Mouse (Mus musculus) brown adipose tissue, adult 24 weeks (tissue): ENCODE results near the gene Pabpc4. TPM values are rescaled to one million over a fixed set of nuclear protein-coding genes. Genes with fewer than 3 reads are reported as not detected.
A peak's percentile ranks its signal among the peaks of the same experiment; 100 is the strongest.

Experiments
- H3K27ac ChIP-seq: fragments of 200-500 bp; replicated peaks from 2 replicates; pipeline ENCODE4 v1.5.1; 2012; ENCODE audit warnings: low read depth, mild to moderate bottlenecking, low read length
- H3K4me1 ChIP-seq: fragments of 200-500 bp; 2 replicates; pipeline ENCODE4 v1.6.1; 2012; ENCODE audit warnings: low read length, mixed read lengths; ENCODE audit not compliant: control insufficient read depth, insufficient read depth, insufficient read length
- H3K4me3 ChIP-seq: fragments of 200-500 bp; 2 replicates; pipeline ENCODE4 v1.5.1; 2012; ENCODE audit warnings: low read depth, mild to moderate bottlenecking, low read length, moderate library complexity; ENCODE audit not compliant: insufficient read depth
- polyA plus RNA-seq: library from polyadenylated mRNA; stranded (reverse); fragments of >200 nt; gene quantifications from 2 replicates; pipeline ENCODE4 v1.2.4, GENCODE M21; 2012; ENCODE audit not compliant: missing spikeins, insufficient read depth, insufficient read length

Gene Pabpc4
- polyA plus RNA-seq, 1 experiment, result 52.1 TPM

DNA sequence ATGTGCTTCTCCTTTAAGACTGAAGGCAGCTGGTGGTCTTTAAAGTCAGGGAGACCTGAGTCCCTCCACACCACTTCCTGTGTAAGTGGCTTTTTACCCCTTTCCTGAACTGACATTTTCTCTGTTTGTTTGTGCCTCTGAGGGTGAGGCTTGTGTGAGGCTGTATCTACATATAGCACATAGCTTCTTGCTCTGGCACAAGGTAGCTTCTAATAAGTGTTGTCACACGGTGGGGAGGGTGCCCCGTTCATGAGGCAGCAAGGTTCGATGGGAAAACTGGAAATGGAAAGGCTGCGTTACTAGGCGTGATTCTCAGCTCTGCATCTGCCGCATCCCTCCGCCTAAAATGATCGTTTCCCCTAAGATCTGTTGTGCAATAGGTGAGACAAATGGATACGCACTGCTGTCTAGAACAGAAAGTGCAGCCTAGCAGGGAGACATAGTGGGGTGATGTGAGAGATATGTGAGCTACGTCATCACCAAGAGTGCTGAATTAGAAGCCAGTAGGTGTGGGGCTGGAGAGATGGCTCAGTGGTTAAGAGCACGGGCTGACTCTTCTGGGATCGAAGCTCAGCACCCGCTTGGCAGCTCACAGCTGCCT, 25.6 kb upstream of the Pabpc4 start:
- H3K4me3 ChIP-seq, result peak overlapping the region; percentile 28
- peak overlapping the region; percentile 58 for H3K27ac ChIP-seq
- peaks cover 24% of the 10 kb centered on the region for H3K4me1 ChIP-seq

DNA sequence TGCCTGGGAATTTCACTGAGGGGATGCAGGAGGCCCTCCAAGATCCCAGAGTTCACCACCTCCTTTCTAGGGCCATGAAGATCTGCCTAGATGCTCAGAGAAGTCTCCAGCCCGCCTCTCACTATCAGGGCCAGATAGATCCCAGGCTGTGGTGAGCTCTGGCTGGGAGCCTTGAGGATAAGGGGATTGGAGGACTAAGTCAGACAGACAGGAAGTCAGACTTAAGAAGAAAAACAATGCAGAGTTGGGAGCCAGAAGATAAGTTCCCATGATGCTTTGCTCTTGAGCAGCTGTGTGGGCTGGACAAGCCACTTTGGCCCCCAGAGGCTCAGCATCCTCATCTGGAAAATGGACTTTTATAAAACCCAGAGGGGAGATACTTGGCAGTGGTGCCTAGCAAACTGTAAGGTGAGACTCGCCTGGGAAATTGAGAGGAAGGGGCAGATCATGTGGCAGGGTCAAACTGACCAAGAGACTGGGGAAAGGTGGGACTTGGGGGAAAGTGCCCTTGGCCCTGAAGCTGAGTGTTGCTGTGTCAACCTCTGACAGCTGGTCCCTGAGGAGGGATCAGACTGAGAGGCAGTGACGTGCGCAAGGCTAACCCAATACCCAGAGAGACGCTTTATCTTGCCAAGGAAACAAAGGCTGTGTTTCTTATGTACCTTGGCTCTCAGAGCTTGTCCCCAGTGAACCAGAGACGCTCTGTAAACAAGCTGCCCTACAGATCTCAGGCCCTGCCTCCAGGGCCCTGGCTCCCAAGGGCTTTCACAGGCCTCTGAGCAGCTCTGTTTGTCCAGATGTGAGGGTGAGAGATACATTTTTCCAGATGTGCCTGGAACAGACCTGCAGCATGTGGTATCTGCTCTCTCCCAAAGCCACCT, 24.5 kb upstream of the Pabpc4 start:
- Histone ChIP-seq H3K4me3 (no peak overlapping the region), H3K27ac (peak overlapping the region; percentile 75), H3K4me1 (peaks cover 24% of the 10 kb centered on the region)

DNA sequence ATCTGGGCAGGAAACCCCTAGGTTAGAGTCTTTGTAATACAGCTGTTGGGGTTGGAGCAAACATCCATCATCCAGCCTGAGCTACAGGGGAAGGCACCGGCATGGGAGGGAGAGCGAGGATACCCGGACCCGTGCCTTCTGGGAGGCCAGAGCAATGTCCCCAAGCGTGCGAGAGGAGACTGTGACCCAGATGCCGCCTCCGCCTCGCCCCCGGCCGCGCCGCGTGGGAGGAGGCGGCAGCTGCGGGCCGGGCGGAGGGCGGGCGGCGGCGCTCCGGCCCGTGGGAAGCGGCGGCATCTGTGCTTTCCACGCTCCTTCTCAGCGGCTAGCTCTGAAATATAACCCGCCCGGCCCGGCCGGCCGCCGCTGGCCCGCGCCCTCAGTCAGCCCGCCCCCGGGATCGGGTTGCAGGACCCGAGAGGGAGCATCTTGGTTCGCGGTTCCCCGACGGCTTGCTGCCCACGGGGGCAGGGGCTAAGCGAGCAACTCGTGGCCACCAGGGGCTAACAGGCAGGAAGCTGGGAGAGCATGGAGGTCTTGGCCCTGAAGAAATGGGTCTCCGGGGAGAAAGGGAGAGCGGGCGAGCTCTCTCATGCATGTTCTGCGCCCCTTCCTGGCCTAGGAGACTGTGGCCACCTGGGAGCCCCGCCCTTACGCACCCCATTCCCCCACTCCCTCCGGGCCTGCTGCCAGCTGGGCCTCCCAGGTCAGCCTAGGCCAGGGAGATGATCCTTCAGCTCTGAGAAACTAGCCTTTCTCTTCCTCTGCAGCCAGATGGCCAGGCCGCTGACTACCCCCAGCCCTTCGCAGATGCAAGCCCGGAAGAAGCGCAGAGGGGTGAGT, 22.6 kb upstream of the Pabpc4 start:
- Histone ChIP-seq H3K27ac (peak overlapping the region; percentile 75), H3K4me3 (peak overlapping the region; percentile 29), H3K4me1 (peaks cover 22% of the 10 kb centered on the region)

DNA sequence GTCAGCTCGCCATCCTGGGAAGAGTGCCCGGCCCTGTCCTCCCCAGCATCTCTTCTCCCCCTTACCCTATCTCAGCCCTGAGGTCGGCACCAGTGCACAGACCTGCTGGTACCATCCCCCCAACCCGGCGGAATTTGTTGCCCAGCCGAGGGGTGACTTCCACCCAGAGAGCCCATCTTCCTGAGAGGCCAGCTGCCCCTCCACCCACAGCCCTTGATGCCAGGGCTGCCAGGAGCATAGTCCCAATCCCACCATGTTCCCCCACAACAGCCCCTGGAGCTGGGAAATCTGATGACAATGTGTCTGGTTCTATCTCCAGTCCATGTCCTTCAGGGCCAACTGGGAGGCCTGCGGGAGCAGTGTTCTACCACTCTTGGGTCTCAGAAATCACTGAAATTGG, 15.9 kb upstream of the Pabpc4 start:
- peak overlapping the region; percentile 20; the same call in 1 of the 2 replicates for H3K27ac ChIP-seq
- H3K4me1 ChIP-seq, result peaks cover 11% of the 10 kb centered on the region; the same call in 1 of the 2 replicates
- H3K4me3 ChIP-seq, result no peak overlapping the region

DNA sequence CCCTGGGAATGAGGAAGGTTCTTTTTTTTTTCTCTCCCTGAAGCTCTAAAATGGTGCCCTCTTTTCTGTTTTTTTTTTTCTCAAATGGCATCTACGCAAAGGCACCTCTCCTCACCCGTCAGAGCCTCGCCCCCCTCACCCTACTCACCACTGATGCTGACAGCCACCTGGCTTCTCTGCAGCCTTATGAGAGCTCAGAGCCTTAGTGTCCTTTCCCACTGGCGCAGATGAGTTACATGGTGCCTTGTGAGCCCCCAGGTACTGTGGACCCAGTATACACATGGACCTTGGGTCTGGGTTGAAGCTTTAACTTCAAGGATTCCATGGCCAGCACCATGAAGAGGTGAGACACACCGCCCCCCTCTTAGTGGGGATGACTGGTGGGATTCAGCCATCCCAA, 15.5 kb upstream of the Pabpc4 start:
- H3K4me1 ChIP-seq, result peaks cover 11% of the 10 kb centered on the region; the same call in 1 of the 2 replicates
- H3K27ac ChIP-seq, result peak overlapping the region; percentile 69
- H3K4me3 ChIP-seq, result no peak overlapping the region

DNA sequence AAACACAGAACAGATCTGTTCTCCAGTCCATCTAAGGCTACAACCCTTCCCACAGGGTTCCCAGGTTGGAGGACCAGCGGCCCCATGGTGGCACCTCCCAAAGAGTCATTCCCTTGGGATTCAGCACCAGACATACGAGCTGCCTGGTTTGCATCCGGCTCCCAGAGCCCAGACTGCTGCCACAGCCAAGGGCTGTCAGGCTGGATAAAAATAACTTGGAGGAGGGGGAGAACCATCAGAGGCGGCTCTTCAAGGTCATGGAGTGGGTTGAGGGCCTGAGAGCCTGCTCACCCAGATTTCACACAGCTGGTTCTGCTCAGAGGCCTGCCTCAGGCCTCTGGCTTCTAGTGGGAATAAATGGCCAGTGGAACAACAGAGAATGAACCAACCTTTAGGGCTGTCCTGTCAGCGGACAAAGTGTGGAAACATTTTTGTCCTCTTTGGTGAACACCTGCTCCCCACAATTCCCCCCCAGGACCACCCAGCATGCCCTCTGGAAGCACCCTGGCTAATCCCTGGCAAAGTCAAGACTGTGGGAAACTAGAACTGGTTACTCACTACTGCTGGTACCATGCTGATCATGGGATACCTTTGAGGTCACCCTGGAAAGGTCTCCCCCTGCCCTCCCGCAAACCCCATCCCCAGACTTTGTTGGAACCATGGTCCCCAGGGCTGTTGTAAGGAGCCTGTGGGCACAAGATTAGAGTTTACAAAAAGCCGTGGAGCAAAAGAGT, 14.8 kb upstream of the Pabpc4 start:
- H3K27ac ChIP-seq, result peak overlapping the region; percentile 98

DNA sequence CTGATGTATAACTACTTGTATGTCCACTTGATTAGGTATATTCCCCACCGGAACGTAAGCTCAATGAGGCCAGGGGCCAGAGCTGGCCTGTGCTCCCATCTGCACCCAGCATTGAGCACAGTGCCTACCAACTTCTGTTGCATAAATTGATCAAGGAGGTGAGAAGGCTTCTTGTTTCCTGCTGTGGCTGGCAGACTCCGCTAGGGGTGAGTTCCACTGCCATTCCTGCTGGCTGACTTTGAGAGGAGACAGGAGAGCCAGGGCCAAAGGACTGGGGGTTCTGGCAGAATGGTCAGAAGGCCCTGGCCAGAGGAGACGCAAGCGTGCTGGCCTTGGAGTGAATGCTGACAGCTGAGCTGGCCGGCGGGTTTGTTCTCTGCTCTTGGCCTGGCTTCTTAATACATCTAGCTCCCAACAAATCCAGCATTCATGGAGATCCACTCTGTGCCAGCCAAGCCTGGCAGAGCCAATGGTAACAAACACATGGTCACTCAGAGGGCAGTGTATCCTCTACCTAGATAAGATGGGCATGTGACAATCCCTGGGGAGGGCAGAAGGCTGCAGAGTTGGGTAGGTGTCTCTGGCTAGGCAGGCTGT, 13.1 kb upstream of the Pabpc4 start:
- H3K27ac ChIP-seq, result peak overlapping the region; percentile 98
- H3K4me3 ChIP-seq, result no peak overlapping the region

More for the DNA sequence above, 14.8 kb upstream of the Pabpc4 start:
- H3K4me1 ChIP-seq, result peaks cover 11% of the 10 kb centered on the region; the same call in 1 of the 2 replicates
- H3K4me3 ChIP-seq, result no peak overlapping the region

DNA sequence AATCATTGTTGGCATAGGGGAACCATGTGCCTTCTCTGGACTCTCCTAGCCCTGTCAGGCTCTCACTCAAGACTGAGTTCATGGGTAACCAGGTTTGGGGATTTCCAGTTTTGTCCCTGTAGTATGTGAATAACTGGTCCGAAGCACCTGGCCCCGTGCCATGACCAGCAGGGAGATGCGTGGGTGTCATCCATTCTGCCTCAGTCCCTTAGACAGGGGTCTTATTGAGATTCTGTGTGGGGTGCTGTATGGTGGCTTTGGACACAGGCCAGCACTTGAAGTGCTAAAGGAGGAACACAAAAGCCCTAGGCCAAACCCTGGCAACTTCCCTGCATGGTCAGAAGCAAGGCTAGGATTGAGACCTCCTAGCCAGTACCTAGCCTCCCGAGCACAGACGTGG, 9.9 kb upstream of the Pabpc4 start:
- Histone ChIP-seq H3K27ac (no peak overlapping the region), H3K4me1 (peaks cover 9% of the 10 kb centered on the region; the same call in 1 of the 2 replicates), H3K4me3 (no peak overlapping the region)

More for the DNA sequence above, 13.1 kb upstream of the Pabpc4 start:
- H3K4me1 ChIP-seq, result peaks cover 11% of the 10 kb centered on the region; the same call in 1 of the 2 replicates

DNA sequence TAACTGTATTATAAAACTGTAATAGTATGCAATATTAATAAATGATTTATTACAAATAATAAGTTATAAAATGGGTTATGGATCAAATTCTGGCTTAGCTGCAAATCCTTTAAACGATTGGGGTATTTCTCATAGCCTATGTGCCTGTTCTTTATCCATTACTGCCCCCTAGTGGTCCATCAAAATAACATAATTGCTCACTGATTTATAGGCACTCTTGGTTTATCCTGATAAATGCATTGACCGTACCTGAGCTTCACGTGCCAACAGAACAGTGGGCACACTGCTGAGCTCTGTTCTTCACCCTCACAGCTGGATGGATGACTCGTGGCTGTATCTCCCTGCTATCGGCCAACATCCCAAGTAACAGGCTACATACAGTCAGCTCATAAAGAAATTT, 7.5 kb upstream of the Pabpc4 start:
- no peaks in the 10 kb centered on the region for H3K4me1 ChIP-seq
- H3K4me3 ChIP-seq, result no peak overlapping the region
- H3K27ac ChIP-seq, result no peak overlapping the region

DNA sequence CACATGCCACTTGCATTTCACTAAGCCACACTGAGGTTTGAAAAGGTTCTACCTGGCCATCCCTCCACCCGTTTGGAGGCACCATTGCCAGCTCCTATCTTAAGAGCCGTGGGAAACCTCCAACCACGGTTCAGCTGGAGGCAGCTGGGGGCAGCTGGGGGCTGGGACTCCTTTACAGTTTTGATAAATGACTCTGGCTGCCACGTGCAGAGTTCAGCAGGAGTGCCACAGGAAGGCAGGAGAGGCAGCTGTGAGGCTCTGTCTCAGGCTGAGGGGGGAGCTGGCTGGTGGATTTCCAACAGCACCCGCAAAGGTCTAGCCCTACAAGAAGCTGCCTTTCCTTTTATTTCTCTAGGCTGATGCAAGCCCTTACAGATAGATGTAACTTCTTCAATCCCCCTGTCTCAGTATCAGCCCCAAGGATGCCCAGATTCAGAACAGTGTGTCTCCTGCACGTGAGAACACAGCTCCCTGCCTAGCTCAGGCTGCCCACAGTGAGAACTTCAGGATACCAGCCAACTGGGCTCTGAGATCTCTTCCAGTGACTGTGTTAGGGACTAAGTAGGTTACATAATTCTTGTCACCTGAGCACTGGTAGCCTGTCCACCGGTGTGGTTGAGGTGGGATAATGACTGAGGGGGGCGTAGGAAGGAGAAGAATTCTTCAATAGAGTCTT, 1.9 kb upstream of the Pabpc4 start:
- Histone ChIP-seq H3K27ac (no peak overlapping the region), H3K4me3 (no peak overlapping the region), H3K4me1 (no peaks in the 10 kb centered on the region)

DNA sequence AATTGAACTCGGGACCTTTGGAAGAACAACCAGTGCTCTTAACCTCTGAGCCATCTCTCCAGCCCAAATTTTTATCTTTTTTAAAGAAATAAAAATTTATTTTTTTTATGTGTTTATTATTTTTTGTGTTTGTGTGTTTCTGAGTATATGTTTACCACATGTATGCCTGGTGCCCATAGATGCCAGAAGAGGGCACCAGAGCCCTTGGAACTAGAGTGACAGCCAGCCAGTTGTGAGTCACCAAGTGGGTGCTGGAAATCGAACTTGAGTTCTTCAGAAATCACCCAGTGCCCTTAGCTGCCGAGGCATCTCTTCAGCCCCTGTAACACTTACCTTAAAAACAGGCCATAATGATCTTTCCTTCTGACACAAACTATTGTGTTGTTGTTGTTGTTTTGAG, 8.9 kb downstream of the Pabpc4 start:
- no peak overlapping the region for H3K27ac ChIP-seq
- H3K4me3 ChIP-seq, result no peak overlapping the region
- H3K4me1 ChIP-seq, result no peaks in the 10 kb centered on the region

DNA sequence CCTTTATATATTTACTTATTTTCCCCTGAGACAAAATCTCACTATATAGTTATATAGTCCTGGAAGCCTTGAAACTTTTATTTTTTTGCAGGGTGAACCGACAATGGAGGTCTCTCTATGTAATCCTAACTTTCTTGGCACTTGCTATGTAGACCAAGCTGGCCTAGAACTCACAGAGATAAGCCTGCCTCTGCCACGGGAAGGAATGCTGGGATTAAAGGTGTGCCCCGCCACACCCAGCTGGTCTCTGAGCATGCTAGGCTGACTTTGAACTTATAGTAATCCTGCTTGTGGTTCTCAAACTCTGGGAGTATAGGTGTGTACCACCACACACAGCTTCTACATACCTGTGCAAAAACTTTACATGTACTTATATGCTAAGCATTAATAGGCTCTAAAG, 18.0 kb downstream of the Pabpc4 start:
- no peak overlapping the region for H3K27ac ChIP-seq
- H3K4me3 ChIP-seq, result no peak overlapping the region
- H3K4me1 ChIP-seq, result peaks cover 6% of the 10 kb centered on the region; the same call in 1 of the 2 replicates

DNA sequence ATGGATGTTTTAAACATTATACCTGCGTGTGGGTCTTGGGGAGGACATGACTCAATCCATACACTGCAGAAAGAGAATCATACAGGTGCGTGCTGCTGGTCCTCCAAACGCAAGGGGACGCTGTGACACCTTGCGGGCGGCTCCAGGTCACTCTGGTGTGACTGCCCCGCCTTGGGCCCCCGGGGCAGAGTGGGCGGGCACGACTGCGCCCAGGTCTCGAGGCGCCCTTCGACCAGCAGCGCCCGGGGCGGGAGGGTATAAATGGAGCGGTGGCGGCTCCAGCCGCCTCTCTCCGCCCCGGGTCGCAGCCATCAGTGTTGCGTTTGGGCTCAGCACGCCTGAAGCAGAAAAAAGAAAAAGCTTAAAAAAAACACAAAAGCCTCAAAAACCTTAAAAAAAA, 20.3 kb downstream of the Pabpc4 start:
- Histone ChIP-seq H3K4me3 (peak overlapping the region; percentile 66), H3K4me1 (peaks cover 9% of the 10 kb centered on the region; the same call in 1 of the 2 replicates), H3K27ac (no peak overlapping the region; the same call in 1 of the 2 replicates)
